Mouse (Mus musculus) hindbrain, embryonic 12.5 days (tissue): ENCODE data around the gene Sag. TPM values are rescaled to one million over a fixed set of nuclear protein-coding genes. Genes with fewer than 3 reads are reported as not detected.
A peak's percentile ranks its signal among the peaks of the same experiment; 100 is the strongest.

Experiments
- ATAC-seq: fragments of 200-750 bp; cut with Nextera tagmentation; 2 replicates; pipeline ENCODE4 v1.8.0; 2017; ENCODE audit warnings: moderate TSS enrichment; ENCODE audit not compliant: low FRiP score
- H3K27ac ChIP-seq: fragments of 300-500 bp; sonication (generic); 2 replicates; pipeline ENCODE4 v1.5.1; 2016; ENCODE audit warnings: mild to moderate bottlenecking
- H3K27me3 ChIP-seq: fragments of 300-500 bp; sonication (generic); 2 replicates; pipeline ENCODE4 v1.6.1; 2016; ENCODE audit warnings: mild to moderate bottlenecking
- H3K36me3 ChIP-seq: fragments of 300-500 bp; sonication (generic); 2 replicates; pipeline ENCODE4 v1.6.1; 2016; ENCODE audit warnings: mild to moderate bottlenecking
- H3K4me1 ChIP-seq: fragments of 300-500 bp; sonication (generic); 2 replicates; pipeline ENCODE4 v1.6.1; 2016
- H3K4me2 ChIP-seq: fragments of 300-500 bp; sonication (generic); replicated peaks from 2 replicates; pipeline ENCODE4 v1.6.1; 2016; ENCODE audit warnings: mild to moderate bottlenecking
- H3K4me3 ChIP-seq: fragments of 300-500 bp; sonication (generic); 2 replicates; pipeline ENCODE4 v1.5.1; 2016; ENCODE audit warnings: mild to moderate bottlenecking
- H3K9ac ChIP-seq: fragments of 300-500 bp; sonication (generic); 2 replicates; pipeline ENCODE4 v1.6.1; 2016; ENCODE audit warnings: mild to moderate bottlenecking, moderate library complexity
- H3K9me3 ChIP-seq: fragments of 300-500 bp; sonication (generic); replicated peaks from 2 replicates; pipeline ENCODE4 v1.6.1; 2016; ENCODE audit warnings: mild to moderate bottlenecking
- WGBS: fragments of 180-500 bp; shearing (Covaris S2); methylation state at CpG from one replicate; pipeline ENCODE4 v1.1.7; 2016; 5-methylcytosine and 5-hydroxymethylcytosine counted together
- polyA plus RNA-seq: library from polyadenylated mRNA; unstranded; fragments of >200 nt; fragmentation: Nextera tagmentation; extraction: Ambion mirVana; gene quantifications from 2 replicates; pipeline ENCODE4 v1.2.1, GENCODE M21; 2016

Gene Sag
- 2.4 and 2.5 TPM in 2 replicates for polyA plus RNA-seq

GRCm38 (mm10) chr1:87803576-87803975 lies at the start of gene Sag:
Sag (plus strand) TSS chr1:87803680.
- ATAC-seq = no peak
- H3K27me3 ChIP-seq = no peaks in the 10 kb centered on the region
- no peak within 1 kb of the TSS for H3K4me2 ChIP-seq
- WGBS = 79% methylated on average over 6 of the region's 6 CpGs
- H3K4me3 ChIP-seq = no peak within 1 kb of the TSS
- no peak within 1 kb of the TSS for H3K27ac ChIP-seq
- H3K9ac ChIP-seq = no peak within 1 kb of the TSS
- no peaks in the 10 kb centered on the region for H3K9me3 ChIP-seq
- H3K4me1 ChIP-seq = no peaks in the 10 kb centered on the region
- no peaks in the 10 kb centered on the region for H3K36me3 ChIP-seq

- WGBS = 2% methylated on average over 74 of the region's 79 CpGs
- peaks cover 9% of the 10 kb centered on the region for H3K4me1 ChIP-seq
- H3K27ac ChIP-seq = peak within 1 kb of the TSS; percentile 92
- no peaks in the 10 kb centered on the region for H3K27me3 ChIP-seq
- H3K36me3 ChIP-seq = peaks cover 25% of the 10 kb centered on the region
- no peaks in the 10 kb centered on the region for H3K9me3 ChIP-seq
- peak within 1 kb of the TSS; percentile 75 for H3K4me2 ChIP-seq
- peak within 1 kb of the TSS; percentile 93 for H3K9ac ChIP-seq
- peak; percentile 98 for ATAC-seq
- peak within 1 kb of the TSS; percentile 99 for H3K4me3 ChIP-seq
These were observed 47.6 kb upstream of the Sag start, which contains the start of gene Atg16l1 for GRCm38 (mm10) chr1:87755641-87756470. Atg16l1 (plus strand) TSS chr1:87755870.

GRCm38 (mm10) chr1:87763821-87764220 lies 39.7 kb upstream of the Sag start:
- peaks cover 93% of the 10 kb centered on the region for H3K36me3 ChIP-seq

DNA sequence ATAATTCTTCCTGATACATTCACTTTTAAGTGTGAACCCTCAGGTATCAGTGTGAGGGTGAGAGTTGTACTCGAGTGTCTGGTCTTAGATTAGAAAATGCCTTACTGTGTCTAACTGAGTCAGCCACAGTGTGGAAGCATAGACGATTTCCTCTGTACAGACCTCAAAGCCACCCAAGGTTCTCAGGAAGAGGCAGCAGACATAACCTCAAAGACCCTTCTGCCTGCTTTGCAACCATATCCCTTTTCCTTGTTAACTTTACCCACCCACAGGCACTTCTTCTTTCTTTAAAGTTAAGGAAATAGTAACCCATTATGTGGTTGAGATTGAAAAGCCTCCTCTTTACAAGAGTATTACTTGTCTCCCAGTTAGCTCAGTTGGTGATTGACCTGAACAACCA lies 37.7 kb upstream of the Sag start:
- H3K9me3 ChIP-seq = no peaks in the 10 kb centered on the region
- 95% methylated on average over 2 of the region's 2 CpGs for WGBS

More at GRCm38 (mm10) chr1:87763821-87764220, 39.7 kb upstream of the Sag start:
- no peaks in the 10 kb centered on the region for H3K27me3 ChIP-seq
- no peak overlapping the region for H3K9ac ChIP-seq
- no peaks in the 10 kb centered on the region for H3K9me3 ChIP-seq
- no peaks in the 10 kb centered on the region for H3K4me1 ChIP-seq
- no peak for ATAC-seq
- WGBS = 95% methylated on average over 3 of the region's 3 CpGs
- no peak overlapping the region for H3K4me2 ChIP-seq
- no peak overlapping the region for H3K27ac ChIP-seq
- no peak overlapping the region for H3K4me3 ChIP-seq

DNA sequence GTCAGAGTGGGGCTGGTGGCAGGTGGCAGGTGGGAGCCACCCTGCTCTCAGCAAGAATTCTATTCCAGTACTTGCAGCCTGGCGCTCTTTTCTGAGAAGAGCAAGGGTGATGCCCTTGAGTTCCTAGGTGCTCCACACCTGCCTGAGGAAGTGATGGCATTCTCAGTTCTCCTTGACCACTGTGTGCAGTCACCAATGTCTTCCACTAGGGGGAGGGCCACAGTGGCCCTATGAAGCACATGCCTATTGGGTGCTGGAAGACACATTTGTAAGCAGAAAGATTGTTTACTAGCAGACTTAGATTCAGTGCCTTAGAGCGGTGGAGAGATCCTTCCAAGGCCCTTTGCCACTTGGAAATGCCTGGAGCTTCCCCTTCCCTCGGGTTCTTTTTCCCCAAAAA lies 37.2 kb upstream of the Sag start:
- no peaks in the 10 kb centered on the region for H3K27me3 ChIP-seq
- no peak overlapping the region for H3K4me2 ChIP-seq
- H3K36me3 ChIP-seq = peaks cover 89% of the 10 kb centered on the region
- ATAC-seq = no peak
- no peak overlapping the region for H3K4me3 ChIP-seq
- no peaks in the 10 kb centered on the region for H3K9me3 ChIP-seq
- H3K27ac ChIP-seq = no peak overlapping the region
- H3K4me1 ChIP-seq = no peaks in the 10 kb centered on the region
- WGBS = 94% methylated on average over 3 of the region's 3 CpGs
- no peak overlapping the region for H3K9ac ChIP-seq

More for the DNA sequence above, 37.7 kb upstream of the Sag start:
- no peak for ATAC-seq
- H3K4me1 ChIP-seq = no peaks in the 10 kb centered on the region
- H3K27me3 ChIP-seq = no peaks in the 10 kb centered on the region
- H3K36me3 ChIP-seq = peaks cover 88% of the 10 kb centered on the region
- H3K27ac ChIP-seq = no peak overlapping the region
- H3K4me2 ChIP-seq = no peak overlapping the region
- no peak overlapping the region for H3K4me3 ChIP-seq
- H3K9ac ChIP-seq = no peak overlapping the region

GRCm38 (mm10) chr1:87769263-87769662 lies 34.2 kb upstream of the Sag start:
- no peak overlapping the region for H3K4me3 ChIP-seq
- H3K27me3 ChIP-seq = no peaks in the 10 kb centered on the region
- no peak for ATAC-seq
- no peaks in the 10 kb centered on the region for H3K9me3 ChIP-seq
- no peak overlapping the region for H3K4me2 ChIP-seq
- H3K4me1 ChIP-seq = no peaks in the 10 kb centered on the region
- peaks cover 89% of the 10 kb centered on the region for H3K36me3 ChIP-seq
- WGBS = 94% methylated on average over 2 of the region's 2 CpGs
- H3K27ac ChIP-seq = no peak overlapping the region
- no peak overlapping the region for H3K9ac ChIP-seq

- H3K4me2 ChIP-seq = no peak overlapping the region
- ATAC-seq = no peak
- H3K9me3 ChIP-seq = no peaks in the 10 kb centered on the region
- WGBS = 97% methylated on average over 3 of the region's 3 CpGs
- H3K9ac ChIP-seq = no peak overlapping the region
- H3K27me3 ChIP-seq = no peaks in the 10 kb centered on the region
- H3K4me1 ChIP-seq = no peaks in the 10 kb centered on the region
- no peak overlapping the region for H3K4me3 ChIP-seq
- no peak overlapping the region for H3K27ac ChIP-seq
- peaks cover 89% of the 10 kb centered on the region for H3K36me3 ChIP-seq
These were observed 33.0 kb upstream of the Sag start for GRCm38 (mm10) chr1:87770486-87770885.

DNA sequence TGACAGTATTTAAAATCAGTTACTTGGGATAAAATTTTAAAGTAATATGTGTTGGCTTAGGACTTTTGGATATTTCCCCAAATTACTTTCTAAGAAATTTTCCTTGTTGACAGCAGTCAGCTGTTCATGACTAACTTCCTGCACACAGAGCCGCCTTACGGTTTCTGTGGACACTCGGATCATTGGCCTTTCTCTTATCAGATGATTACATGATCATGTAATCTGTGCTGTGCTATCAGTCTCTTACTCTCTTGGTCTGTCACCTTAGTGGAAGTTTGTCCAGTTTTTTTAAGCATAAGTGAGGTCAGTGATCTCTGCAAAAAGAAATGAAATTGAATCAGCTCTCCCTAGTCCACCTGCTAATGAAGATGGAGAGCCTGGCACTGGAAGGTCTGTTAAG lies 31.8 kb upstream of the Sag start:
- Histone ChIP-seq H3K4me1 (no peaks in the 10 kb centered on the region), H3K27ac (no peak overlapping the region)
- 98% methylated on average over 3 of the region's 3 CpGs for WGBS

DNA sequence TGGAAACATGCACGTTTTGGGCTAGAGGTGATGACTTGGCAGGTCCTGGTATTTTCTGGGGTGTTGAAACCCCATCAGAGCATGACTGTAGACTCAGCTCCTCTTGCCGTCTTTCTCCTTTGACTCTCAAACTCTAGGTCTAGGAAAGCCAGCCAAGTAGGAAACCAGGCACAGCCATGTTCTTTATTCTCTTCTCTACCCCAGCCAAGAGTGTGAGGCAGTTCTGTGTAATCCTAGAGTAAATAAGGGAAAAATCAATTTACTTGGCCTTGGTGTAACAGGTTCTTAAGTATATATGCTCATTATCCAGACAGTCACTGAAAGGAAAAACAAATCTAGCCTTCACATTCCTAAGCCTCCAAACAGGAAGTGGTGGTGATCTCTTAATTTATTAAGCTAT lies 30.1 kb upstream of the Sag start:
- Histone ChIP-seq H3K9ac (no peak overlapping the region), H3K4me3 (no peak overlapping the region), H3K4me2 (no peak overlapping the region), H3K9me3 (no peaks in the 10 kb centered on the region), H3K36me3 (peaks cover 89% of the 10 kb centered on the region), H3K27ac (no peak overlapping the region), H3K4me1 (no peaks in the 10 kb centered on the region), H3K27me3 (no peaks in the 10 kb centered on the region)
- WGBS = 85% methylated on average over 2 of the region's 2 CpGs
- ATAC-seq = no peak

More for the DNA sequence above, 31.8 kb upstream of the Sag start:
- no peak overlapping the region for H3K4me2 ChIP-seq
- no peak overlapping the region for H3K9ac ChIP-seq
- no peaks in the 10 kb centered on the region for H3K27me3 ChIP-seq
- H3K4me3 ChIP-seq = no peak overlapping the region
- peaks cover 89% of the 10 kb centered on the region for H3K36me3 ChIP-seq
- ATAC-seq = no peak
- H3K9me3 ChIP-seq = no peaks in the 10 kb centered on the region

DNA sequence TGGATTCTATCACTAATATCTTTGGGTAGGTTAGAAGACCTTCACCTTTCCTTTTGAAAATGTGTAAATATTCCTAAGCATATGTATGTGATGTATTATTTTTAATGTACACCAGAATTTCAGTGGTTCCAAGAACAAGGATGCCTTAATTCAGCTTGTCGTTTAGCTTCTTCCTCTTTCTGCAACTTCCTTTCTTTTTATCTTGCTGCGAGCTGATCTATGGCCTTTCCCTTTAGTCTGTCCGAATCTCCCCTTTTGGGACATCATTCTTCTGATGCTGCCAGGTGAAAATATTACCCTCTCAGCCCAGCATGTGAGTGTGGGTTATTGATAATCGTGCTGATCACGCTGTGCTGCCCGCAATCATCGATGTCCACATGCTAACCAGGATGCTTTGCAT lies 28.6 kb upstream of the Sag start:
- Histone ChIP-seq H3K4me1 (no peaks in the 10 kb centered on the region), H3K9ac (no peak overlapping the region), H3K4me3 (no peak overlapping the region), H3K36me3 (peaks cover 95% of the 10 kb centered on the region), H3K9me3 (no peaks in the 10 kb centered on the region), H3K27ac (no peak overlapping the region), H3K4me2 (no peak overlapping the region), H3K27me3 (no peaks in the 10 kb centered on the region)
- 95% methylated on average over 7 of the region's 7 CpGs for WGBS
- no peak for ATAC-seq

DNA sequence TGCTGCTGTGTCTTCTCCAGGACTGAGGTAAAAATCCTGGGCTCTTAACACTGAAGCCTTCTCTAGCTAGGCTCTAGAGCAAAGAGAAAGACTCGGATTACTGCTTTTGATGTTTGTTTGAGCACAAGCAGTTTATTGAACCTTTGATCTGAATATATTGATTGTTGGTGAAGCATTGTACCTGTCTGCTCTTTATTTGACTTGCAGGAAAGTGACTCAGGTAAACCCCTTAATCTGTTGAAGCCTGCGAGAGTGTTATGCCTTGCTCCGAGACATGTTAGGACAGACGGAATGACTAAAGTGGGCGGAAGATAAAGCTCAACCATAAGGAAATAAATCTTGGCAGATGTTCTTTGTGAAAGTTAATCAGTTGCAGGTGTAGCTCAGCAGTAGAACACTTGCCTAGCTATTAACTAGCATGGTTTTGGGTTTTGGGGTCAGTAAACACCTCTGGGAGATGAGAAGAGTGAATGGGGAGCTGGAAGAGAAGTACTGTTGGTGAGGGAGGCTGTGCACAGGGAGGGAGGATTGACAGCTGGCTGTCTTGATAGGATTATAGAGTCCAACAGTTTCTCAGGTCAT lies 24.2 kb upstream of the Sag start:
- Histone ChIP-seq H3K27me3 (no peaks in the 10 kb centered on the region), H3K4me2 (no peak overlapping the region), H3K4me1 (no peaks in the 10 kb centered on the region), H3K9ac (no peak overlapping the region), H3K4me3 (no peak overlapping the region), H3K27ac (no peak overlapping the region), H3K36me3 (peaks cover 96% of the 10 kb centered on the region), H3K9me3 (no peaks in the 10 kb centered on the region)
- ATAC-seq = no peak
- 90% methylated on average over 5 of the region's 5 CpGs for WGBS

- no peak for ATAC-seq
- Histone ChIP-seq H3K4me2 (no peak overlapping the region), H3K9ac (no peak overlapping the region), H3K4me1 (no peaks in the 10 kb centered on the region), H3K4me3 (no peak overlapping the region), H3K27ac (no peak overlapping the region), H3K36me3 (peaks cover 89% of the 10 kb centered on the region), H3K27me3 (no peaks in the 10 kb centered on the region), H3K9me3 (no peaks in the 10 kb centered on the region)
- 94% methylated on average over 8 of the region's 8 CpGs for WGBS
These were observed 17.8 kb upstream of the Sag start for GRCm38 (mm10) chr1:87785703-87786102.

GRCm38 (mm10) chr1:87786251-87786650 lies 17.2 kb upstream of the Sag start:
- Histone ChIP-seq H3K27me3 (no peaks in the 10 kb centered on the region), H3K36me3 (peaks cover 89% of the 10 kb centered on the region), H3K4me2 (no peak overlapping the region), H3K9ac (no peak overlapping the region), H3K27ac (no peak overlapping the region), H3K9me3 (no peaks in the 10 kb centered on the region), H3K4me1 (no peaks in the 10 kb centered on the region), H3K4me3 (no peak overlapping the region)
- ATAC-seq = no peak
- WGBS = 90% methylated on average over 7 of the region's 7 CpGs
